Mouse (Mus musculus): ENCODE measurements around the gene Lrfn2. TPM values are rescaled to one million over a fixed set of nuclear protein-coding genes. Genes with fewer than 3 reads are reported as not detected.

Lrfn2 gene
- 10 to 100 TPM; 32.1 to 44.5 TPM for total RNA-seq (2021)

GRCm38 (mm10) chr17:48931621-48932405 is at the start of gene Lrfn2:
TSS of gene Lrfn2 (plus strand) at chr17:48932379.
- intact Hi-C loops (cut with DNase I) = loop anchor here (1.0 to 5.0 kb wide), 8 partner anchors 80 to 965 kb away; no protein-coding TSS in a partner anchor
- DNase-seq (ENCODE audit: low spot score in 2 of 2) = peak; percentile 90 to 91

GRCm38 (mm10) chr17:48887472-48888385 is 44.5 kb upstream of the Lrfn2 start:
- intact Hi-C loops (cut with DNase I) = no loop called here
- peak; percentile 75 to 76 for DNase-seq (ENCODE audit: low spot score in 2 of 2)

- no peak for DNase-seq (ENCODE audit: low spot score in 2 of 2)
- intact Hi-C loops (cut with DNase I) = no loop called here
Measured at GRCm38 (mm10) chr17:48905286-48906040, 26.7 kb upstream of the Lrfn2 start.

GRCm38 (mm10) chr17:48913437-48913836 is 18.7 kb upstream of the Lrfn2 start:
- no peak for DNase-seq (ENCODE audit: low spot score in 2 of 2)

GRCm38 (mm10) chr17:48917411-48917810 is 14.8 kb upstream of the Lrfn2 start:
- no peak for DNase-seq (ENCODE audit: low spot score in 2 of 2)
- intact Hi-C loops (cut with DNase I) = no loop called here

More at GRCm38 (mm10) chr17:48913437-48913836, 18.7 kb upstream of the Lrfn2 start:
- intact Hi-C loops (cut with DNase I) = no loop called here

GRCm38 (mm10) chr17:48918458-48918857 is 13.7 kb upstream of the Lrfn2 start:
- DNase-seq (ENCODE audit: low spot score in 2 of 2) = no peak
- intact Hi-C loops (cut with DNase I) = no loop called here

GRCm38 (mm10) chr17:48922905-48923304 is 9.3 kb upstream of the Lrfn2 start:
- DNase-seq (ENCODE audit: low spot score in 2 of 2) = peak in 1 of 2 experiments; percentile 38
- intact Hi-C loops (cut with DNase I) = loop anchor here (10.0 kb wide), 2 partner anchors 118 to 318 kb away; no protein-coding TSS in a partner anchor

GRCm38 (mm10) chr17:48925426-48925825 is 6.8 kb upstream of the Lrfn2 start:
- no peak for DNase-seq (ENCODE audit: low spot score in 2 of 2)
- intact Hi-C loops (cut with DNase I) = loop anchor here (10.0 kb wide), 2 partner anchors 121 to 321 kb away; no protein-coding TSS in a partner anchor

- intact Hi-C loops (cut with DNase I) = loop anchor here (5.0 kb wide), 5 partner anchors 81 to 966 kb away; no protein-coding TSS in a partner anchor
- DNase-seq (ENCODE audit: low spot score in 2 of 2) = peak in 1 of 2 experiments; percentile 29
Measured at GRCm38 (mm10) chr17:48930994-48931393, 1.2 kb upstream of the Lrfn2 start.

- peak; percentile 51 to 59 for DNase-seq (ENCODE audit: low spot score in 2 of 2)
- intact Hi-C loops (cut with DNase I) = loop anchor here (1.0 to 5.0 kb wide), 8 partner anchors 80 to 965 kb away; no protein-coding TSS in a partner anchor
Measured at GRCm38 (mm10) chr17:48932406-48932906, 277 bp downstream of the Lrfn2 start.

GRCm38 (mm10) chr17:48932916-48933315 is 737 bp downstream of the Lrfn2 start:
- DNase-seq (ENCODE audit: low spot score in 2 of 2) = no peak
- intact Hi-C loops (cut with DNase I) = loop anchor here (1.0 to 5.0 kb wide), 8 partner anchors 79 to 964 kb away; no protein-coding TSS in a partner anchor

GRCm38 (mm10) chr17:48935201-48935600 is 3.0 kb downstream of the Lrfn2 start:
- no peak for DNase-seq (ENCODE audit: low spot score in 2 of 2)
- intact Hi-C loops (cut with DNase I) = no loop called here

GRCm38 (mm10) chr17:48936445-48937141 is 4.4 kb downstream of the Lrfn2 start:
- no peak for DNase-seq (ENCODE audit: low spot score in 2 of 2)
- intact Hi-C loops (cut with DNase I) = no loop called here

GRCm38 (mm10) chr17:48938711-48939220 is 6.6 kb downstream of the Lrfn2 start:
- no peak for DNase-seq (ENCODE audit: low spot score in 2 of 2)
- intact Hi-C loops (cut with DNase I) = no loop called here

GRCm38 (mm10) chr17:48946315-48946714 is 14.1 kb downstream of the Lrfn2 start:
- no peak for DNase-seq (ENCODE audit: low spot score in 2 of 2)
- intact Hi-C loops (cut with DNase I) = no loop called here

GRCm38 (mm10) chr17:48946765-48947164 is 14.6 kb downstream of the Lrfn2 start:
- intact Hi-C loops (cut with DNase I) = no loop called here
- DNase-seq (ENCODE audit: low spot score in 2 of 2) = no peak

GRCm38 (mm10) chr17:48951250-48951649 is 19.1 kb downstream of the Lrfn2 start:
- DNase-seq (ENCODE audit: low spot score in 2 of 2) = no peak
- intact Hi-C loops (cut with DNase I) = no loop called here

GRCm38 (mm10) chr17:48956033-48956631 is 24.0 kb downstream of the Lrfn2 start:
- DNase-seq (ENCODE audit: low spot score in 2 of 2) = no peak
- intact Hi-C loops (cut with DNase I) = no loop called here
